Mouse (Mus musculus): ENCODE results near the gene Terb2. TPM values are rescaled to one million over a fixed set of nuclear protein-coding genes. Genes with fewer than 3 reads are reported as not detected.

Terb2 gene
- polyA plus RNA-seq, 1 experiment from 2014 or later: not detected

Other genes with a start within 250 kb of the Terb2 start
- 72.1 and 78.6 TPM in 2 replicates for gene Ctdspl2, start 230.3 kb upstream of the Terb2 start, polyA plus RNA-seq (2016; fragmentation: Nextera tagmentation; extraction: Ambion mirVana)
- 0.19 and 0.40 TPM in 2 replicates for gene Mageb3, start 230.2 kb upstream of the Terb2 start, polyA plus RNA-seq (2016; fragmentation: Nextera tagmentation; extraction: Ambion mirVana)
- 13.5 and 14.3 TPM in 2 replicates for gene Eif3j1, start 157.7 kb upstream of the Terb2 start, polyA plus RNA-seq (2016; fragmentation: Nextera tagmentation; extraction: Ambion mirVana)
- gene Spg11, start 67.9 kb upstream of the Terb2 start, polyA plus RNA-seq (2016; fragmentation: Nextera tagmentation; extraction: Ambion mirVana): 11.8 and 12.1 TPM in 2 replicates
- gene B2m, start 38.6 kb upstream of the Terb2 start, polyA plus RNA-seq (2016; fragmentation: Nextera tagmentation; extraction: Ambion mirVana): 174 and 181 TPM in 2 replicates
- gene Trim69, start 25.6 kb upstream of the Terb2 start, polyA plus RNA-seq (2016; fragmentation: Nextera tagmentation; extraction: Ambion mirVana): not detected in 2 replicates
- not detected in 2 replicates for gene Patl2, start 83 bp upstream of the Terb2 start, polyA plus RNA-seq (2016; fragmentation: Nextera tagmentation; extraction: Ambion mirVana)
- gene Sord, start 48.5 kb downstream of the Terb2 start, polyA plus RNA-seq (2016; fragmentation: Nextera tagmentation; extraction: Ambion mirVana): 18.9 and 24.9 TPM in 2 replicates
- gene Duox2, start 112.2 kb downstream of the Terb2 start, polyA plus RNA-seq (2016; fragmentation: Nextera tagmentation; extraction: Ambion mirVana): 0.05 and 0.08 TPM in 2 replicates
- not detected in 2 replicates for gene Duoxa2, start 112.6 kb downstream of the Terb2 start, polyA plus RNA-seq (2016; fragmentation: Nextera tagmentation; extraction: Ambion mirVana)
- gene Duoxa1, start 127.5 kb downstream of the Terb2 start, polyA plus RNA-seq (2016; fragmentation: Nextera tagmentation; extraction: Ambion mirVana): 0.55 and 0.70 TPM in 2 replicates
- gene Duox1, start 129.4 kb downstream of the Terb2 start, polyA plus RNA-seq (2016; fragmentation: Nextera tagmentation; extraction: Ambion mirVana): 0.24 and 0.32 TPM in 2 replicates
- 6.5 and 6.9 TPM in 2 replicates for gene Shf, start 182.9 kb downstream of the Terb2 start, polyA plus RNA-seq (2016; fragmentation: Nextera tagmentation; extraction: Ambion mirVana)
- 0.12 TPM in 1 of 2 replicates, not detected in the other for gene Slc28a2, start 240.2 kb downstream of the Terb2 start, polyA plus RNA-seq (2016; fragmentation: Nextera tagmentation; extraction: Ambion mirVana)

Measured in embryonic facial prominence, embryonic 12.5 days (tissue).